Mouse (Mus musculus): ENCODE data around the gene Cpa4. TPM values are rescaled to one million over a fixed set of nuclear protein-coding genes. Genes with fewer than 3 reads are reported as not detected.

Gene Cpa4
- polyA plus RNA-seq (2014; fragmentation: Illumina TruSeq; extraction: RNeasy Lipid Tissue Mini Kit (QIAGEN cat#74804); ENCODE audit: low read depth, low replicate concordance): not detected

GRCm38 (mm10) chr6:30568069-30568468, at the start of gene Cpa4:
TSS of gene Cpa4 (plus strand) at chr6:30568369.

GRCm38 (mm10) chr6:30541009-30541799, 27.0 kb upstream of the Cpa4 start, which contains the start of gene Cpa2:
TSS of gene Cpa2 (plus strand) at chr6:30541582.

GRCm38 (mm10) chr6:30610710-30611109, 42.5 kb downstream of the Cpa4 start, which contains the start of gene Cpa5:
TSS of gene Cpa5 (plus strand) at chr6:30611010.

GRCm38 (mm10) chr6:30638674-30639268, 70.6 kb downstream of the Cpa4 start, which contains the start of gene Cpa1:
TSS of gene Cpa1 (plus strand) at chr6:30639218.

Other genes with a start within 250 kb of the Cpa4 start
- 17.4 TPM for gene Zc3hc1, start 177.3 kb upstream of the Cpa4 start, polyA plus RNA-seq (2014; fragmentation: Illumina TruSeq; extraction: RNeasy Lipid Tissue Mini Kit (QIAGEN cat#74804); ENCODE audit: low read depth, low replicate concordance)
- gene Klhdc10, start 166.5 kb upstream of the Cpa4 start, polyA plus RNA-seq (2014; fragmentation: Illumina TruSeq; extraction: RNeasy Lipid Tissue Mini Kit (QIAGEN cat#74804); ENCODE audit: low read depth, low replicate concordance): 28.4 TPM
- gene Tmem209, start 58.6 kb upstream of the Cpa4 start, polyA plus RNA-seq (2014; fragmentation: Illumina TruSeq; extraction: RNeasy Lipid Tissue Mini Kit (QIAGEN cat#74804); ENCODE audit: low read depth, low replicate concordance): 13.7 TPM
- gene Ssmem1, start 58.5 kb upstream of the Cpa4 start, polyA plus RNA-seq (2014; fragmentation: Illumina TruSeq; extraction: RNeasy Lipid Tissue Mini Kit (QIAGEN cat#74804); ENCODE audit: low read depth, low replicate concordance): not detected
- gene Cpa2, start 26.8 kb upstream of the Cpa4 start, polyA plus RNA-seq (2014; fragmentation: Illumina TruSeq; extraction: RNeasy Lipid Tissue Mini Kit (QIAGEN cat#74804); ENCODE audit: low read depth, low replicate concordance): not detected
- not detected for gene Cpa5, start 42.6 kb downstream of the Cpa4 start, polyA plus RNA-seq (2014; fragmentation: Illumina TruSeq; extraction: RNeasy Lipid Tissue Mini Kit (QIAGEN cat#74804); ENCODE audit: low read depth, low replicate concordance)
- gene Cpa1, start 70.8 kb downstream of the Cpa4 start, polyA plus RNA-seq (2014; fragmentation: Illumina TruSeq; extraction: RNeasy Lipid Tissue Mini Kit (QIAGEN cat#74804); ENCODE audit: low read depth, low replicate concordance): not detected
- 3.0 TPM for gene Cep41, start 125.4 kb downstream of the Cpa4 start, polyA plus RNA-seq (2014; fragmentation: Illumina TruSeq; extraction: RNeasy Lipid Tissue Mini Kit (QIAGEN cat#74804); ENCODE audit: low read depth, low replicate concordance)
- gene Mest, start 155.2 kb downstream of the Cpa4 start, polyA plus RNA-seq (2014; fragmentation: Illumina TruSeq; extraction: RNeasy Lipid Tissue Mini Kit (QIAGEN cat#74804); ENCODE audit: low read depth, low replicate concordance): 3.5 TPM

All from heart, adult 10 weeks (tissue).